Mouse (Mus musculus) CD4-positive naive resting alpha-beta T cell, adult 57 days (primary cell): ENCODE measurements around the gene Fyco1. TPM values are rescaled to one million over a fixed set of nuclear protein-coding genes. Genes with fewer than 3 reads are reported as not detected.

Experiments used
- total RNA-seq: library from RNA; stranded (reverse); gene quantifications from one replicate; pipeline ENCODE4 v1.2.4, GENCODE M21; 2023

Fyco1 gene
- 45.5 TPM for total RNA-seq

DNA sequence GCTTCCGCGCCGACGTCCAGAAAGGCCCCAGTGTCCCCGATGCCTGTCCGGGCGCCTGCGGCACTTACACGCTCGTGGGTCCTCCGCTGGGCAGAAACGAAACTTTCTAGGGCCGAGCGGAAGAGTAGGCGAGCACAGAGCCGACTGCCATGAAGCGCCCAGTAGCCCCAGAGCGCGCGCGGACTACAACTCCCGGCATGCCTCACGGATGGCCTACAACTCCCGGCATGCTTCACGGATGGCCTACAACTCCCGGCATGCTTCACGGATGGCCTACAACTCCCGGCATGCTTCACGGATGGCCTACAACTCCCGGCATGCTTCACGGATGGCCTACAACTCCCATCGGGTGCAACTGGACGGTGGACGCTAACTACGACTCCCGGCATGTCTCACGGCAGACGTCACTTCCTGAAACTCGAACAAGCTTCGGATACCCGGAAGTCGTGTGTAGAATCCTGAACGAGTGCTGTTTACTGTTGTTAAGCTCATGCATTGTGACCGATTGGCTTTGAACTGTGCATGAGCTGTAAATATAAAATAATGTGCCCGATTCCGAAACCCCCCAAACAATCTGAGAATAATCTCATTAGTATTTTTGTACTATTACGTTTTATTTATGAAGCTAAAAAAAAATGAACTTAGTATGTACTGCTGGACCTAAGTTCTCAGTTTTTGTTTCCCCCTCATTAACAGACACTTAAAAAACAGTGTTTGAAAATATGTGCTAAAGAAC, at the start of gene Fyco1:
Gene Fyco1 (minus strand): TSS at position 187 of the 736 bp plus-strand sequence.

GRCm38 (mm10) chr9:123861929-123862328, 10.2 kb upstream of the Fyco1 start, which contains the start of gene Xcr1:
TSS of gene Xcr1 (minus strand) at chr9:123862029.

GRCm38 (mm10) chr9:123806267-123806666, 45.4 kb downstream of the Fyco1 start, which contains the start of gene Cxcr6:
TSS of gene Cxcr6 (plus strand) at chr9:123806475.

Other genes with a start within 250 kb of the Fyco1 start
- not detected for gene Slc6a20b, start 219.3 kb downstream of the Fyco1 start, total RNA-seq
- gene Ccr9, start 173.5 kb downstream of the Fyco1 start, total RNA-seq, result 5.8 TPM
- gene Slc6a20a, start 173.0 kb downstream of the Fyco1 start, total RNA-seq, result not detected
- 78.5 TPM for gene Lztfl1, start 134.2 kb downstream of the Fyco1 start, total RNA-seq
- 1.3 TPM for gene Cxcr6, start 45.4 kb downstream of the Fyco1 start, total RNA-seq
- gene Xcr1, start 10.1 kb upstream of the Fyco1 start, total RNA-seq, result not detected
- gene Ccr1, start 116.8 kb upstream of the Fyco1 start, total RNA-seq, result 0.65 TPM
- not detected for gene Ccr1l1, start 126.5 kb upstream of the Fyco1 start, total RNA-seq
- gene Ccr3, start 170.1 kb upstream of the Fyco1 start, total RNA-seq, result 0.86 TPM